Mouse (Mus musculus): ENCODE measurements around the gene Gtf2i.

Gtf2i gene

GRCm38 (mm10) chr5:134237936-134238760 lies 76.4 kb downstream of the Gtf2i start:
- DNase-seq, result no peak

- DNase-seq, result no peak
Observed at GRCm38 (mm10) chr5:134237508-134237907, 77.1 kb downstream of the Gtf2i start.

GRCm38 (mm10) chr5:134236796-134237195 lies 77.8 kb downstream of the Gtf2i start:
- no peak for DNase-seq

GRCm38 (mm10) chr5:134236241-134236640 lies 78.3 kb downstream of the Gtf2i start:
- no peak for DNase-seq

- DNase-seq, result no peak
Observed at GRCm38 (mm10) chr5:134235111-134235510, 79.4 kb downstream of the Gtf2i start.

- no peak for DNase-seq
Observed at GRCm38 (mm10) chr5:134234205-134234604, 80.4 kb downstream of the Gtf2i start.

- DNase-seq, result no peak
Observed at GRCm38 (mm10) chr5:134233244-134233651, 81.3 kb downstream of the Gtf2i start.

- DNase-seq, result no peak
Observed at GRCm38 (mm10) chr5:134232568-134232967, 82.0 kb downstream of the Gtf2i start.

- no peak for DNase-seq
Observed at GRCm38 (mm10) chr5:134232111-134232510, 82.4 kb downstream of the Gtf2i start.

GRCm38 (mm10) chr5:134231376-134231775 lies 83.2 kb downstream of the Gtf2i start:
- DNase-seq, result no peak

- DNase-seq, result no peak
Observed at GRCm38 (mm10) chr5:134229391-134229790, 85.2 kb downstream of the Gtf2i start, which contains the start of gene Ncf1. TSS of gene Ncf1 (minus strand) at chr5:134229625.

- no peak for DNase-seq
Observed at GRCm38 (mm10) chr5:134228249-134228638, 86.3 kb downstream of the Gtf2i start.

GRCm38 (mm10) chr5:134227574-134228248 lies 86.8 kb downstream of the Gtf2i start:
- DNase-seq, result no peak

- DNase-seq, result no peak
Observed at GRCm38 (mm10) chr5:134226946-134227345, 87.6 kb downstream of the Gtf2i start.

GRCm38 (mm10) chr5:134225110-134225901 lies 89.3 kb downstream of the Gtf2i start:
- DNase-seq, result no peak

GRCm38 (mm10) chr5:134221708-134222150 lies 92.8 kb downstream of the Gtf2i start:
- DNase-seq, result no peak

GRCm38 (mm10) chr5:134221278-134221677 lies 93.3 kb downstream of the Gtf2i start:
- no peak for DNase-seq

GRCm38 (mm10) chr5:134217900-134218299 lies 96.7 kb downstream of the Gtf2i start:
- no peak for DNase-seq

- DNase-seq, result no peak
Observed at GRCm38 (mm10) chr5:134214021-134214806, 100.3 kb downstream of the Gtf2i start.

- DNase-seq, result no peak
Observed at GRCm38 (mm10) chr5:134209931-134210554, 104.5 kb downstream of the Gtf2i start.

- DNase-seq, result no peak
Observed at GRCm38 (mm10) chr5:134206721-134207120, 107.8 kb downstream of the Gtf2i start.

- DNase-seq, result no peak
Observed at GRCm38 (mm10) chr5:134193664-134194063, 120.9 kb downstream of the Gtf2i start.

Measured in cerebellum, adult 18-20 months (tissue).